In the genomic region with DNA sequence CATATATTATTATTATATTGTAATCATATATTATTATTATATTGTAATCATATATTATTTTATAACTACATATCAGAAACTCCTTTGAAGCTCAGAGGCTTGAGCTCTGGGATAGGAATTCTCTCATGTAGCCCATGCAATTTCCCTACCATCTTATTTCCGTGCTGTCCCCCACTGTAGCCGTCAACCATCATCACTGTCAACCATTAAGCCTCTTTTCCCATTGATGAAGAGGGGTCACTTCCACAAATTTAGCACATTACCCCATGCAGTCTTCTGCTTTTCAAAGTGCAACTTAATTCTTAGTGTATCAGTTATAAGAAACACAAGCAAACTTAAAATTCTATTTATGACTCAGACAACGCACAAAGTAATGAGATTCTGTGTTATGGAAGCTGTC, we compare ENCODE assay signal across 12 mouse cellular contexts.
"Had no signal": no experiment of that assay in that cellular context is flagged by ENCODE, and none has a peak within 500 bp of the region (broad histone marks: within the 10 kb centered on the region; RNA-seq: fewer than 3 reads in every experiment).

No protein-coding gene starts in this region.

- DNase-seq: left cerebral cortex, postnatal 4 days; liver; liver, embryonic 13.5 days; liver, postnatal 0 days; lung, adult 18-20 months; lung, adult 2 months; lung, embryonic 14.5 days; lung, postnatal 10 days; lung, postnatal 14 days; lung, postnatal 36 days; lung, postnatal 4 days; midbrain, embryonic 14.5 days had no signal
